Mouse (Mus musculus): ENCODE measurements around the gene Ggta1. TPM values are rescaled to one million over a fixed set of nuclear protein-coding genes. Genes with fewer than 3 reads are reported as not detected.

The Ggta1 gene
- 20.9 and 22.4 TPM in 2 replicates for polyA plus RNA-seq (2012; rRNA removed; ENCODE audit: low replicate concordance)

GRCm38 (mm10) chr2:35462791-35463281 lies at the start of gene Ggta1:
TSS of gene Ggta1 (minus strand) at chr2:35463231.

GRCm38 (mm10) chr2:35397096-35397495 lies 65.9 kb downstream of the Ggta1 start, which contains the start of gene 4930402F06Rik:
TSS of gene 4930402F06Rik (minus strand) at chr2:35397175.

GRCm38 (mm10) chr2:35367629-35368028 lies 95.4 kb downstream of the Ggta1 start, which contains the start of gene 4930568D16Rik:
TSS of gene 4930568D16Rik (minus strand) at chr2:35367729.

Other genes with a start within 250 kb of the Ggta1 start
- 2,476 and 8,158 TPM in 2 replicates for gene Gsn, start 206.9 kb downstream of the Ggta1 start, polyA plus RNA-seq (2012; rRNA removed; ENCODE audit: low replicate concordance)
- 75.7 and 137 TPM in 2 replicates for gene Stom, start 126.3 kb downstream of the Ggta1 start, polyA plus RNA-seq (2012; rRNA removed; ENCODE audit: low replicate concordance)
- not detected in 2 replicates for gene 4930568D16Rik, start 95.5 kb downstream of the Ggta1 start, polyA plus RNA-seq (2012; rRNA removed; ENCODE audit: low replicate concordance)
- gene 4930402F06Rik, start 66.1 kb downstream of the Ggta1 start, polyA plus RNA-seq (2012; rRNA removed; ENCODE audit: low replicate concordance): not detected in 2 replicates
- 78.6 and 103 TPM in 2 replicates for gene Dab2ip, start 95.0 kb upstream of the Ggta1 start, polyA plus RNA-seq (2012; rRNA removed; ENCODE audit: low replicate concordance)

Measured in subcutaneous adipose tissue, adult 2 months (tissue).